Mouse (Mus musculus) bone marrow macrophage, adult 2 months (primary cell): ENCODE measurements around the gene Cotl1.

Experiments
- CTCF ChIP-seq: IDR thresholded peaks from 2 replicates; pipeline ENCODE4 v1.5.1; 2012; ENCODE audit warnings: low read depth, mild to moderate bottlenecking, low read length, moderate library complexity
- POLR2A ChIP-seq: IDR thresholded peaks from 2 replicates; pipeline ENCODE4 v1.6.1; 2012; ENCODE audit warnings: mild to moderate bottlenecking, low read depth, low read length, borderline replicate concordance

DNA sequence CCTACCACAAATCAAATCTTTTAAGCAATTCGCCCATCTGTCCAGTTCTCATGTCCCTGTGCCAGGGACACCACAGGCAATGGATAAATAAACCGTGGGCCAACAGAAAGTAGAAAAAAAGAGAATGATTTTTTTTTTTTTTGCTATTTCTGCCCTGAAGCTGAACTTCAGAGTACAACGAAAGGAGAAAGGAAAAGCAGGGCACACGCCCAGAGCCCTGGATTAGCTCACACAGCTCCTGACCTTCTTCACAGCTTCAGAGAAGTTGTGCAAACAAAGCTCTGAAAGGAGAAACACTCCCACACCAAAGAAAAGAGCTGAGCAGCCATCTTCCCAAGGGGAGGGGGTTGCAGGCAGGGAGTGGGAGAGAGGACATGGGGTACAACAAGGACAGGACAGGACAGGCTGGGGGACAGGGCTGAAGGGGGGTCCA is 12.6 kb downstream of the Cotl1 start:
- no peak for TF ChIP-seq POLR2A
- no peak for TF ChIP-seq CTCF
